Mouse (Mus musculus) hindbrain, embryonic 13.5 days (tissue): ENCODE results near the gene Eml1. TPM values are rescaled to one million over a fixed set of nuclear protein-coding genes. Genes with fewer than 3 reads are reported as not detected.

ENCODE experiments used
- ATAC-seq: fragments of 200-750 bp; cut with Nextera tagmentation; 2 replicates; pipeline ENCODE4 v1.8.0; 2017; ENCODE audit warnings: moderate TSS enrichment; ENCODE audit not compliant: low FRiP score
- H3K27ac ChIP-seq: fragments of 300-500 bp; sonication (generic); 2 replicates; pipeline ENCODE4 v1.5.1; 2015; ENCODE audit warnings: inconsistent platforms, mild to moderate bottlenecking, moderate library complexity
- H3K27me3 ChIP-seq: fragments of 300-500 bp; sonication (generic); 2 replicates; pipeline ENCODE4 v1.6.1; 2015; ENCODE audit warnings: mild to moderate bottlenecking, inconsistent platforms
- H3K36me3 ChIP-seq: fragments of 300-500 bp; sonication (generic); 2 replicates; pipeline ENCODE4 v1.6.1; 2015; ENCODE audit warnings: mild to moderate bottlenecking, inconsistent platforms
- H3K4me1 ChIP-seq: fragments of 300-500 bp; sonication (generic); replicated peaks from 2 replicates; pipeline ENCODE4 v1.6.1; 2015; ENCODE audit warnings: inconsistent platforms
- H3K4me2 ChIP-seq: fragments of 300-500 bp; sonication (generic); 2 replicates; pipeline ENCODE4 v1.6.1; 2015; ENCODE audit warnings: inconsistent platforms, mild to moderate bottlenecking, moderate library complexity
- H3K4me3 ChIP-seq: fragments of 300-500 bp; sonication (generic); 2 replicates; pipeline ENCODE4 v1.5.1; 2015; ENCODE audit warnings: mild to moderate bottlenecking, inconsistent platforms
- H3K9ac ChIP-seq: fragments of 300-500 bp; sonication (generic); 2 replicates; pipeline ENCODE4 v1.6.1; 2015; ENCODE audit warnings: mild to moderate bottlenecking, inconsistent platforms
- H3K9me3 ChIP-seq: fragments of 300-500 bp; sonication (generic); 2 replicates; pipeline ENCODE4 v1.6.1; 2016; ENCODE audit warnings: inconsistent platforms
- WGBS: fragments of 180-500 bp; shearing (Covaris S2); methylation state at CpG from one replicate; pipeline ENCODE4 v1.1.7; 2015; 5-methylcytosine and 5-hydroxymethylcytosine counted together
- polyA plus RNA-seq: library from polyadenylated mRNA; unstranded; fragments of >200 nt; fragmentation: Nextera tagmentation; extraction: Ambion mirVana; gene quantifications from 2 replicates; pipeline ENCODE4 v1.2.1, GENCODE M21; 2015

The Eml1 gene
- polyA plus RNA-seq, 1 experiment from 2014 or later = 61.9 TPM

DNA sequence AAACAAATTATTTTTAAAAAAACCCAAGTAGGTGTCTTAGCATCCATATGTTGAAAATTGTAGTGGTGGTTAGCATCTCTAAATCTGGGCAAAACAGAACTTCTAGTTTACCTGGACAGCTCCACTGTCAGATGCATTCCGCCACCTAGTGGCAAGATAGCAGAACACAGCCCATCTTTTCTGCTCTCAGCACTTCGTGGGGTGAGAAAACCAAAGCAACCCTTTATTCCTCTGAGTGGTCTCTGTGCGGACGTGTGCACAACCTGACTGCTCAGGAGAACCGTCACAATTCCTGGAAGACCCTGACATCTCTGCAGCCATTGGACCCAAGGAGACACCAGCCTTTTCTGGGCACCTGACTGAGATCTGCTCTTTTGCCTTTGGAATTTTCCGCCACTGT, 170.3 kb downstream of the Eml1 start:
- H3K4me3 ChIP-seq = no peak overlapping the region
- H3K9me3 ChIP-seq = no peaks in the 10 kb centered on the region
- H3K4me2 ChIP-seq = no peak overlapping the region
- no peak overlapping the region for H3K27ac ChIP-seq
- no peak overlapping the region for H3K9ac ChIP-seq
- 30% methylated on average over 6 of the region's 6 CpGs for WGBS
- peaks cover 35% of the 10 kb centered on the region for H3K36me3 ChIP-seq
- no peaks in the 10 kb centered on the region for H3K4me1 ChIP-seq
- H3K27me3 ChIP-seq = no peaks in the 10 kb centered on the region
- no peak for ATAC-seq

DNA sequence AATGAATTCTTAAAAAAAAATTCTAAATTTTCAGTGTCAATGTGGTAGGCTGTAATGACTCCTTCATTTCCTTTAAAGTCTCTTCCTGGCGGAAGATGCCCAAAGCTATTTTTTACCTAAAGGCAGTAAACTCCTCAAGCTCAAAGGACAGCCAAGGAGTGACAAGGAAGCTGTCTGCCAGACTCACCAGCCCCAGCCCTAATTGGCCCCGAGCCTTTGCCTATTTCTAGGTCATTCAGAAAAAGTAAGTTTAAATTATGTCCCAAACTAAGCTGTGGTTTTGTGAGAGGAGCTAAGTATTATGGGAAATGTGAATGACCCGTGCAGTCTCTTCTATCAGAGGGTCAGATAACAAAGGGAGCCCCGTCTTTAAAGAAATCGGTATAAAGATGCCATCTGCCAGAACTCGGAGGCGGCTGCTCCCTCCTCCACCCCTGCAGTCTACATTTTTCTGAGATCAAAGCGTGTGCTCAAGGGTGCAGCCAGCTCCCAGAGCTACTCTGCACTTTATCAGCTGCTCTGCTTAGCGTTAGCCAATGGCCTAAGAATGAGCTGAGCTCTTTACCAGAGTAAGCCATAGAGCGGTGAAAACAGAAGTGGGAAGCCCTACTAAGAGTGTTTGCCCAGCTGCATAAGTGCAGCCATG, 175.9 kb downstream of the Eml1 start:
- Histone ChIP-seq H3K9me3 (no peaks in the 10 kb centered on the region), H3K4me1 (peaks cover 9% of the 10 kb centered on the region), H3K27ac (peak overlapping the region; percentile 35), H3K4me2 (peak overlapping the region; percentile 6; the same call in 1 of the 2 replicates), H3K27me3 (no peaks in the 10 kb centered on the region), H3K9ac (no peak overlapping the region), H3K36me3 (no peaks in the 10 kb centered on the region), H3K4me3 (no peak overlapping the region)
- ATAC-seq = 0 out of 2 replicates have a peak, but pooled peaks have one; percentile 28
- WGBS = 9% methylated on average over 10 of the region's 10 CpGs

DNA sequence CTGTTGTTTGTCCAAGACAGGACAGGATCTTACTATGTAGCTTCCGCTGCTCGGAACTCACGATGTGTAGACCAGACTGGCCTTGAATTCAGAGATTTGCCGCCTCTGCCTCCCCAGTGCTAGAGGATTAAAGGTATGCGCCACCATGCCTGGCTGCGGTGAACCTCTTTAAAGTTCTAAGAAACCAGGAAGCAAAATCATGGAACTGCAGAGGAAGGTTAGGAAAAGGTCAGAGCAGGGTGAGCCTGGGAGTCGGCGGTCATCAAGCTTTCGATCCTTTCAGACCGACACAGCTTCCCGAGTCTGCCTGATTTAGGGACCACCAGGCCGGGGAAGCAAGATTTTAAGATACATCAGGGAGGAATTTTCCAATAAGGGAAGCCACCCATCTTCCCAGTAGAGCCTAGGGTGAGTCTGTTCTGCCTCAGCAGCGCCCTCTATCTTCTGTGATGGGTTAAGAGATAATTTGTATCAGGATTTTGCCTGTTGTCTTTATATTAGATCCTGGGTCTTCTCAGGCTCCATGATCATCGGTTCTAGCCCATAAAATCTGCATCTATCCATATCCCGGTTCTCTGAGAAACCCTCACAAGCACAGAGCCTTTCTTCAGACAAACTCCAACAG, 176.6 kb downstream of the Eml1 start:
- no peak overlapping the region for H3K4me2 ChIP-seq
- H3K36me3 ChIP-seq = no peaks in the 10 kb centered on the region
- H3K9ac ChIP-seq = no peak overlapping the region
- no peaks in the 10 kb centered on the region for H3K27me3 ChIP-seq
- peaks cover 10% of the 10 kb centered on the region for H3K4me1 ChIP-seq
- no peak for ATAC-seq
- WGBS = 74% methylated on average over 15 of the region's 15 CpGs
- no peaks in the 10 kb centered on the region for H3K9me3 ChIP-seq
- H3K4me3 ChIP-seq = no peak overlapping the region
- 0 out of 2 replicates have a peak overlapping the region, but pooled peaks have one; percentile 35 for H3K27ac ChIP-seq

DNA sequence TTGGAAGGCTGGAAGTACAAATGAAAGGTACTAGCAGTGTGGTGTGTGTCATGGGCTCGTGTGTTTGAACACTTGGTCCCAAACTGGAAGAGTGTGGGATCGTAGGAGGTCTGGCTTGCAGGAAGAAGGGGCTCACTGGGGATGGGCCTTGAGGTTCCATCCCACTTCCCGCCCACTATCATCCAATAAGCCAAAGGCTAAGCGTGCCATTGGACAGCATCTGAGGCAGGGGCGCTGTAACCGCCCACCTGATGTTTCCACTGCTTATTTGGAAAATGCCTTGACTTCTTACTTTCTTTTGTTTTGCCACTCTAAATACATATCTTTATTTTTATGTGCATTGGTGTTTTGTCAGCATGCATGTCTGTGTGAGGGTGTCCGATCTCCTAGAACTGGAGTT, 181.0 kb downstream of the Eml1 start:
- ATAC-seq = no peak
- H3K4me1 ChIP-seq = peaks cover 32% of the 10 kb centered on the region
- H3K9ac ChIP-seq = no peak overlapping the region
- H3K9me3 ChIP-seq = no peaks in the 10 kb centered on the region
- H3K27ac ChIP-seq = no peak overlapping the region
- 81% methylated on average over 7 of the region's 7 CpGs for WGBS
- H3K27me3 ChIP-seq = no peaks in the 10 kb centered on the region
- H3K4me3 ChIP-seq = no peak overlapping the region
- H3K4me2 ChIP-seq = no peak overlapping the region
- H3K36me3 ChIP-seq = no peaks in the 10 kb centered on the region

DNA sequence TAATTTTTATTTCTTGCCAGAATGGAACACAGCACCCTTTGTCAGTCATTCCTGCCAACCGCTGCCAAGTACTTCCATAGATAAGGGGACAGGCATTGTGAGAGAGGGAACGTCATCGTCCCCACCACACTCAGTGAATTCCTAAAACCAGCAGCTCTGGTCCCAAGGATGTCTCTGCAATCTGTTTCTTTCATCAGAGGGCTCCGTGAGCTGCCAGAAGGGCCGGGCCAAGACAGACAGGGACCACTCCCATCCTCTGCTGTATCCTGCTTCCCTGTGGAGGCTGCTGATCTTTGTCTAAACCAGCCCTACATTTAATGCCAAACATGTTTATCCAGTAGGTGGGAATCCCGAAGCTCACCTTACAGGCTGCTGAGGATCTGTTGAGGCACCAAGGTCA, 182.3 kb downstream of the Eml1 start:
- no peak for ATAC-seq
- 47% methylated on average over 6 of the region's 6 CpGs for WGBS
- H3K9ac ChIP-seq = no peak overlapping the region

DNA sequence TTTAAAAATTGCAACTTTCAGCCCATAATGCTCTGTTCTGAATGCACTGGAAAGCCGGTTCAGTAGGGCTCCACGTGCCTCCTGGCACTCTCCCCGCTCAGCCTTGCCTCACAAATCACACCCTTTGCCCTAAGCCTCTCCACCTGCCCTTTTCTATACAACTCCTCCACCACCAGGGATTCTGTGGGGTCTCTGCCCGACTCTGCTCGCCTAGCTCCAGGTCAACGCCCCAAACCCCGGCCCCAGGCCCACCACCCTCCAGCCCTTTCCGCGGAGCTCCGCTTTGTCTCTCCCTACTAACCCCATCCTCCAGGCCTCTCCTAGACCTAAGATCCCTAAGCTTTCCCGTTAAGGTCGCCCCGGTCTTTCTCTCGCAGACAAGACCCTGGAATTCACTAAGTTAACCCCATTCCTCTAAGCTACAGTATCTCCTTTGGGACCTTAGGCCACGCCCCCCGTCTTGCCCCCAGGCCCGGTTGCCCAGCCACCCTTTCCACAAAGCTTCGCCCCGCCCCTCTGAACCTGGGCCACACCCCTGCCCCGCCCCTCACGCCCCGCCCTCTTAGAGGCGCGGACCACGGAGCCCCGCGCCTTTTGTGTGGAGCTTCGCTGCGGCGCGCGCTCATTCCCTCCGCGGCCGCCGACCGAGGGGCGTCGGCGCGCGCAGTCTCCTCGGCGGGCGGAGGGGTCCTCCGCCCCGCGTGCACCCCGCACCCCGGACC, 183.5 kb downstream of the Eml1 start, which contains the start of gene Evl:
Gene Evl, plus strand, starts transcription at position 601 of the 722 bp plus-strand sequence.
- Histone ChIP-seq H3K4me2 (peak within 1 kb of the TSS; percentile 78), H3K27me3 (no peaks in the 10 kb centered on the region), H3K36me3 (no peaks in the 10 kb centered on the region), H3K9me3 (no peaks in the 10 kb centered on the region), H3K9ac (peak within 1 kb of the TSS; percentile 99), H3K4me1 (peaks cover 49% of the 10 kb centered on the region), H3K4me3 (peak within 1 kb of the TSS; percentile 94), H3K27ac (peak within 1 kb of the TSS; percentile 96)
- under 1% methylated on average over 50 of the region's 50 CpGs for WGBS
- ATAC-seq = peak; percentile 88

More for the DNA sequence above, 182.3 kb downstream of the Eml1 start:
- Histone ChIP-seq H3K4me1 (peaks cover 38% of the 10 kb centered on the region), H3K36me3 (no peaks in the 10 kb centered on the region), H3K4me3 (no peak overlapping the region), H3K4me2 (no peak overlapping the region), H3K9me3 (no peaks in the 10 kb centered on the region), H3K27me3 (no peaks in the 10 kb centered on the region), H3K27ac (no peak overlapping the region)

DNA sequence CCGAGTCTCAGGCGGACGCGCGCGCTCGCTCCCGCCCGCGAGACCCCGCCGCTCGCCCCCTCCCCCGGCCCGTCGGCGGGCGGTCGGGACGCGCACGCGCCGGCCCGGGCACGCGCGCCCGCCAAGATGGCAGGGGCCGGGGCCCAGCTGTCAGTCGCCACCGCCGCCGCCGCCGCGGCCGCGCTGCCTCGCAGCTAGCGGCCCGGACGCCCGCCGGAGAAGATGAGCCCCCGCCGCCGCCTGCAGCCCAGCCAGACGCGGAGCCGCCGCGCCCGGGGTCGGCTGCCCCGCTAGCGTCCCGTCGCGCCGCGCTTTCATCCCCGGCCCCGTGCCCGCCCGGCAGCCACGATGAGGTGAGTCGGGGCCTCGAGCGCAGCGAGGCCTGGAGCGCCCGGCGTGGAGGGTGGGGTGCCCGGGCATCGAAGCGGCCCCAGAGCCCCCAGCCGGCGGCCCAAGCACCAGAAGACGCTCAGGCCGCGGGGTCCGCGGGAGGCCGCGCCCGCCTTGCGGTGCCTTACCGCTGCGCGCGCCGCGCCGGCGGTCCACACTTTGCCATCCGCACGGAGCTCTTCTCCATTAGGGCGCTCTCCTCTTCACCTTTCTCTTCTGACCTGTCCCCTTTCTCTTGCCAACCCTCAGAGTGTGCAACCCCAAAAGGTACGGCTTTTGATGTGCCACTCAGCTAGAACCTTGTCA, 184.3 kb downstream of the Eml1 start:
- H3K4me1 ChIP-seq = peaks cover 55% of the 10 kb centered on the region

DNA sequence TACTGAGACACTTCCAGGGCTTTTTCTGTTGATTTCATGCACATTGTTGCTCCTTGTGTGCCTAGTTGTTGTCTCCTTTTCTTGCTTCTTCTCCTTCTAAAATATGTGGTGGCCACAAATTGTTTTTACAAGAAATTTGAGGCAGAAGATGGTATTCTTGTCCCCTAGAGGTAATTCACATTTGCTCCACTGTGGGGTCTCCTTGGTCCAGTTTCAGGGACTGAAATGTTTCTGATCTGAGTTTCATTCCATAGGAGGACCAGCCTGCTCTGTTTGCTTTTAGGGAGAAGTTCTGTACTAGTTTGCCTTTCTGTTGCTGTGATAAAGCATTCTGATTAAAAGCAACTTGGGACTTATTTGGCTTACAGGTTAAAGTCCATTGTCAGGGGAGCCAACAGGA, 187.4 kb downstream of the Eml1 start:
- Histone ChIP-seq H3K9ac (no peak overlapping the region), H3K4me3 (0 out of 2 replicates have a peak overlapping the region, but pooled peaks have one; percentile 11), H3K27ac (no peak overlapping the region), H3K27me3 (no peaks in the 10 kb centered on the region), H3K4me1 (peaks cover 66% of the 10 kb centered on the region), H3K4me2 (peak overlapping the region; percentile 43), H3K9me3 (no peaks in the 10 kb centered on the region), H3K36me3 (no peaks in the 10 kb centered on the region)
- no peak for ATAC-seq

More for the DNA sequence above, 184.3 kb downstream of the Eml1 start:
- H3K4me2 ChIP-seq = peak overlapping the region; percentile 78
- no peaks in the 10 kb centered on the region for H3K36me3 ChIP-seq
- peak overlapping the region; percentile 94 for H3K4me3 ChIP-seq
- no peaks in the 10 kb centered on the region for H3K27me3 ChIP-seq
- WGBS = under 1% methylated on average over 55 of the region's 100 CpGs
- peak; percentile 66 for ATAC-seq
- H3K27ac ChIP-seq = peak overlapping the region; percentile 96
- no peaks in the 10 kb centered on the region for H3K9me3 ChIP-seq
- peak overlapping the region; percentile 99 for H3K9ac ChIP-seq

DNA sequence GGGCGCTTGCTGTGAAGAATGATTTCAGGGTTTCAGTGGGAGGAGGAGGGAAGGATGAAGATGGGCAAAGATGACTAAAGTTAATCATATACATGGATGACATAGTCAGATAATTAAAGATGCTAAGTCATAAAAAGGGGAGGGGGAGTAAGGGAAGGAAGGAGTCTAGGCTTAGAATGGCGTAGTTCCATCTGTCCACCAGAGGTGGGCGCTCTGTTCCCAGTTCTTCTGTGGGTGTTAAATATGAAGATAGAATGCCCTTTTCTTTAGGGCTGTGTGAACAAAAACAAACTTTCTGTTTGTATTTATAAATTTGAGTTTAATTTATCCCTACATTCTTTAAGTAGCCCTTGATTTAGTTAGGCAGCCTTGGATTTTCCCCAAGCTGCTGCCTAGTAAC, 192.5 kb downstream of the Eml1 start:
- no peaks in the 10 kb centered on the region for H3K27me3 ChIP-seq
- no peaks in the 10 kb centered on the region for H3K36me3 ChIP-seq
- no peak for ATAC-seq
- H3K9me3 ChIP-seq = no peaks in the 10 kb centered on the region
- H3K4me3 ChIP-seq = no peak overlapping the region
- WGBS = 84% methylated on average over 3 of the region's 3 CpGs
- no peak overlapping the region for H3K27ac ChIP-seq
- H3K4me2 ChIP-seq = no peak overlapping the region
- H3K9ac ChIP-seq = no peak overlapping the region
- H3K4me1 ChIP-seq = peaks cover 60% of the 10 kb centered on the region

DNA sequence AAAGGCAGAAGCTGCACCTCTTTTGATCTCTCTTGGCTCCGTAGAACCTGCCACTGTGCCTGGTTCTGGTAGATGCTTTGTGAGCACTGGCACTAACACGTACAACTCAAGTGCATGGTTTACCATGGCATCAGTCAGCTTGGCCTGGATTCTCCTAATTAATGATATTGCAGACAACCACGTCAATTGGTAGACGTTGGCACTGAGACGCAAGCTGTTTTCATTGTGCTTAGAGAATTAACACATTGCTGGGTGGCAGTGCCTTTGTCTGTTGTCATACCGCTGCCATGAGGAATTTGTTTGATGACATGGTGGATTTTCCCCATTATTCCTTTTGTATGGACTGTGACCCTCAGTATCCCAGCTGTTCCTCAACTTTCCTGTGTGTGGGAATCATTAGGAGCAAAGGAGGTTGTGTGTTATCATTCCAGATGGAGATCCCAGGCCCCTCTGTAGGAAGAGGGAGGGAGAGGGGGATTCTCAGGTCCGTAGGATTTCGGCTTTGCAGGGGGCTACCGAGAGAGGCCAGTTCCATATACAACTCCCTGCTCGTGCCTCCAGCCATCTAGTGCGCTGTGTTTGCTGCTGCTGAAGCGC, 194.3 kb downstream of the Eml1 start:
- Histone ChIP-seq H3K27me3 (no peaks in the 10 kb centered on the region), H3K36me3 (no peaks in the 10 kb centered on the region), H3K27ac (peak overlapping the region; percentile 81), H3K4me2 (peak overlapping the region; percentile 40), H3K4me3 (0 out of 2 replicates have a peak overlapping the region, but pooled peaks have one; percentile 9), H3K4me1 (peaks cover 45% of the 10 kb centered on the region), H3K9ac (peak overlapping the region; percentile 59), H3K9me3 (no peaks in the 10 kb centered on the region)
- ATAC-seq = peak; percentile 63
- WGBS = 24% methylated on average over 12 of the region's 12 CpGs

DNA sequence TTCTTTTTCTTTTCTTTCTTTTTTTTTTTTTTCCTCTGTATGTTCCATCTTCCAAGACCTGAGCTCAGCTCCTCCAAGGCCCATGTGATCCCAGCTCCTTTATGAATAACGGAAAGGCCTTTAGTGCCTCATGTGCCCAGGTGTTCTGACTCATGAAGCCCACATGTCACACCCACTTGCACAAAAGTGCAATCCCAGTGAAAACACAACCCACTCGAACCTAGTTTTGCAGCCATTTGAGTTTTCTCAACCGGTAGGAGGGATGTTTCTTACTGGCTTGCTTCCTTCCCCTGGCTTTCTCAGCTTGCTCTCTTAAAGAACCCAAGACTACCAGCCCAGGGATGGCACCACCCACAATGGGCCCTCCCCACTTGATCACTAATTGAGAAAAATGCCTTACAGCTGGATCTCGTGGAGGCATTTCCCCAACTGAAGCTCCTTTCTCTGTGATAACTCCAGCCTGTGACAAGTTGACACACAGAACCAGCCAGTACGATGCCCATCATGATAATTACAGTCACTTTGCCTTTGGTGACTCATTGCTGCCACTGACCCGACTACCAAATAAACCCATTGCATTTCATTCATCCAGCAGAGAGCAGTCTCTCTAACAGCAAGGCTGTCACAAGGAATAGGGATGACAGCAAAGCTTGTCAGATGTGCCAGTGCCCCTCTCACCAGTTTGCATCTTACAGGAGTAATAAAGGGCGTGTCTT, 208.6 kb downstream of the Eml1 start:
- Histone ChIP-seq H3K4me3 (no peak overlapping the region), H3K4me2 (no peak overlapping the region), H3K36me3 (peaks cover 10% of the 10 kb centered on the region), H3K27me3 (no peaks in the 10 kb centered on the region), H3K9ac (no peak overlapping the region), H3K4me1 (peaks cover 10% of the 10 kb centered on the region), H3K27ac (no peak overlapping the region), H3K9me3 (no peaks in the 10 kb centered on the region)
- ATAC-seq = no peak
- 85% methylated on average over 7 of the region's 7 CpGs for WGBS
